Mouse (Mus musculus): ENCODE measurements at regions not wholly inside any gene's neighbourhood (a gene's known extent, or its start where the extent isn't known, plus 50 kb on each side); places are given as distances from the start of the nearest gene placed in this dataset.

- H3K9me3 ChIP-seq (ENCODE audit: control insufficient read depth, low read length) = no peaks in the 10 kb centered on the region
- WGBS = 86% methylated on average over 5 of the region's 5 CpGs
- no peak for DNase-seq (ENCODE audit: low spot score)
- no peak overlapping the region for H3K4me3 ChIP-seq (replicated peaks; ENCODE audit: low read length)
- H3K9ac ChIP-seq (ENCODE audit: low read depth, low read length, severe bottlenecking) = no peak overlapping the region
- TF ChIP-seq POLR2A (IDR thresholded peaks at IDR 0.05; ENCODE audit: borderline replicate concordance, extremely low read depth, insufficient read depth, insufficient read length) = no peak
- H3K27me3 ChIP-seq (ENCODE audit: control insufficient read depth, insufficient read depth, low read length) = no peaks in the 10 kb centered on the region
- H3K4me1 ChIP-seq (ENCODE audit: control insufficient read depth, insufficient read depth, low read length) = 0 out of 2 replicates have a peak, but pooled peaks cover 3% of the 10 kb centered on the region
- no peaks in the 10 kb centered on the region for H3K36me3 ChIP-seq (ENCODE audit: control insufficient read depth, insufficient read depth, low read length)
- no peak overlapping the region for H3K4me2 ChIP-seq (replicated peaks; ENCODE audit: low read depth, low read length, severe bottlenecking)
- no peak overlapping the region for H3K27ac ChIP-seq (replicated peaks; ENCODE audit: low read depth, low read length)
- ATAC-seq (ENCODE audit: low FRiP score, low read depth) = no peak
These were observed 315.1 kb downstream of the Rnd3 start for GRCm38 (mm10) chr2:50833791-50834190.

- Histone ChIP-seq H3K36me3 (ENCODE audit: control insufficient read depth, insufficient read depth, low read length) (no peaks in the 10 kb centered on the region), H3K4me3 (replicated peaks; ENCODE audit: low read length) (no peak overlapping the region), H3K27ac (replicated peaks; ENCODE audit: low read depth, low read length) (no peak overlapping the region), H3K9ac (ENCODE audit: low read depth, low read length, severe bottlenecking) (no peak overlapping the region), H3K9me3 (ENCODE audit: control insufficient read depth, low read length) (no peaks in the 10 kb centered on the region), H3K27me3 (ENCODE audit: control insufficient read depth, insufficient read depth, low read length) (no peaks in the 10 kb centered on the region), H3K4me1 (ENCODE audit: control insufficient read depth, insufficient read depth, low read length) (0 out of 2 replicates have a peak, but pooled peaks cover 3% of the 10 kb centered on the region), H3K4me2 (replicated peaks; ENCODE audit: low read depth, low read length, severe bottlenecking) (no peak overlapping the region)
- DNase-seq (ENCODE audit: low spot score) = no peak
- no peak for TF ChIP-seq POLR2A (IDR thresholded peaks at IDR 0.05; ENCODE audit: borderline replicate concordance, extremely low read depth, insufficient read depth, insufficient read length)
- WGBS = 84% methylated on average over 4 of the region's 4 CpGs
- ATAC-seq (ENCODE audit: low FRiP score, low read depth) = no peak
These were observed 316.4 kb downstream of the Rnd3 start for GRCm38 (mm10) chr2:50832471-50832870.

GRCm38 (mm10) chr2:50830056-50830720, 318.7 kb downstream of the Rnd3 start:
- H3K27ac ChIP-seq (replicated peaks; ENCODE audit: low read depth, low read length) = no peak overlapping the region
- no peak for TF ChIP-seq POLR2A (IDR thresholded peaks at IDR 0.05; ENCODE audit: borderline replicate concordance, extremely low read depth, insufficient read depth, insufficient read length)
- H3K4me1 ChIP-seq (ENCODE audit: control insufficient read depth, insufficient read depth, low read length) = peaks cover 6% of the 10 kb centered on the region; the same call in 1 of the 2 replicates
- H3K9ac ChIP-seq (ENCODE audit: low read depth, low read length, severe bottlenecking) = no peak overlapping the region
- no peak overlapping the region for H3K4me3 ChIP-seq (replicated peaks; ENCODE audit: low read length)
- no peaks in the 10 kb centered on the region for H3K9me3 ChIP-seq (ENCODE audit: control insufficient read depth, low read length)
- ATAC-seq (ENCODE audit: low FRiP score, low read depth) (no peak), DNase-seq (ENCODE audit: low spot score) (no peak)
- no peaks in the 10 kb centered on the region for H3K27me3 ChIP-seq (ENCODE audit: control insufficient read depth, insufficient read depth, low read length)
- H3K36me3 ChIP-seq (ENCODE audit: control insufficient read depth, insufficient read depth, low read length) = no peaks in the 10 kb centered on the region
- no peak overlapping the region for H3K4me2 ChIP-seq (replicated peaks; ENCODE audit: low read depth, low read length, severe bottlenecking)
- 73% methylated on average over 5 of the region's 5 CpGs for WGBS

GRCm38 (mm10) chr2:50827097-50827496, 321.8 kb downstream of the Rnd3 start:
- WGBS = 48% methylated on average over 5 of the region's 5 CpGs
- no peak for DNase-seq (ENCODE audit: low spot score)
- ATAC-seq (ENCODE audit: low FRiP score, low read depth) = peak; percentile 73

GRCm38 (mm10) chr2:50826537-50826936, 322.4 kb downstream of the Rnd3 start:
- peaks cover 12% of the 10 kb centered on the region; the same call in 1 of the 2 replicates for H3K4me1 ChIP-seq (ENCODE audit: control insufficient read depth, insufficient read depth, low read length)
- WGBS = 78% methylated on average over 3 of the region's 3 CpGs
- no peak overlapping the region for H3K4me3 ChIP-seq (replicated peaks; ENCODE audit: low read length)
- no peak for TF ChIP-seq POLR2A (IDR thresholded peaks at IDR 0.05; ENCODE audit: borderline replicate concordance, extremely low read depth, insufficient read depth, insufficient read length)
- no peak overlapping the region for H3K9ac ChIP-seq (ENCODE audit: low read depth, low read length, severe bottlenecking)
- no peaks in the 10 kb centered on the region for H3K36me3 ChIP-seq (ENCODE audit: control insufficient read depth, insufficient read depth, low read length)
- H3K27me3 ChIP-seq (ENCODE audit: control insufficient read depth, insufficient read depth, low read length) = no peaks in the 10 kb centered on the region
- H3K27ac ChIP-seq (replicated peaks; ENCODE audit: low read depth, low read length) = no peak overlapping the region
- no peak for DNase-seq (ENCODE audit: low spot score)
- H3K4me2 ChIP-seq (replicated peaks; ENCODE audit: low read depth, low read length, severe bottlenecking) = no peak overlapping the region
- no peak for ATAC-seq (ENCODE audit: low FRiP score, low read depth)
- H3K9me3 ChIP-seq (ENCODE audit: control insufficient read depth, low read length) = no peaks in the 10 kb centered on the region

More at GRCm38 (mm10) chr2:50827097-50827496, 321.8 kb downstream of the Rnd3 start:
- Histone ChIP-seq H3K9ac (ENCODE audit: low read depth, low read length, severe bottlenecking) (no peak overlapping the region), H3K27ac (replicated peaks; ENCODE audit: low read depth, low read length) (no peak overlapping the region), H3K9me3 (ENCODE audit: control insufficient read depth, low read length) (no peaks in the 10 kb centered on the region), H3K4me2 (replicated peaks; ENCODE audit: low read depth, low read length, severe bottlenecking) (no peak overlapping the region), H3K27me3 (ENCODE audit: control insufficient read depth, insufficient read depth, low read length) (no peaks in the 10 kb centered on the region), H3K4me1 (ENCODE audit: control insufficient read depth, insufficient read depth, low read length) (peaks cover 12% of the 10 kb centered on the region; the same call in 1 of the 2 replicates), H3K36me3 (ENCODE audit: control insufficient read depth, insufficient read depth, low read length) (no peaks in the 10 kb centered on the region), H3K4me3 (replicated peaks; ENCODE audit: low read length) (no peak overlapping the region)
- no peak for TF ChIP-seq POLR2A (IDR thresholded peaks at IDR 0.05; ENCODE audit: borderline replicate concordance, extremely low read depth, insufficient read depth, insufficient read length)
